Mouse (Mus musculus): ENCODE results near the gene Atp5g2. TPM values are rescaled to one million over a fixed set of nuclear protein-coding genes. Genes with fewer than 3 reads are reported as not detected.

The Atp5g2 gene
- polyA plus RNA-seq, 1 experiment from 2014 or later: 24.7 TPM

GRCm38 (mm10) chr15:102614224-102614623 lies 57.9 kb downstream of the Atp5g2 start:
- in situ Hi-C loops (cut with MboI; ENCODE audit: low pct_unique_long_range_greater_than_20kb): no loop called here
- no peak for DNase-seq (ENCODE audit: low read depth, low spot score)
- ChIA-PET POLR2A (no interaction called here), CTCF (interaction anchor here (0.8 to 1.0 kb wide), 2 partner anchors 27 to 43 kb away, joined by 4 read pairs; no protein-coding TSS in a partner anchor)
- TF ChIP-seq CTCF (IDR thresholded peaks at IDR 0.05): no peak
- H3K27me3 ChIP-seq: no peaks in the 10 kb centered on the region
- no peak for ATAC-seq

GRCm38 (mm10) chr15:102612966-102613365 lies 59.2 kb downstream of the Atp5g2 start:
- in situ Hi-C loops (cut with MboI; ENCODE audit: low pct_unique_long_range_greater_than_20kb): no loop called here
- no peaks in the 10 kb centered on the region for H3K27me3 ChIP-seq
- CTCF ChIA-PET: interaction anchor here (0.8 to 0.9 kb wide), 2 partner anchors 9 to 22 kb away, joined by 3 read pairs; no protein-coding TSS in a partner anchor
- DNase-seq (ENCODE audit: low read depth, low spot score) (no peak), ATAC-seq (no peak)
- POLR2A ChIA-PET: no interaction called here
- TF ChIP-seq CTCF (IDR thresholded peaks at IDR 0.05): peak; percentile 59

Other genes starting within 250 kb of the Atp5g2 start
- not detected for gene Amhr2, start 227.0 kb downstream of the Atp5g2 start, polyA plus RNA-seq (2021)
- 167 TPM for gene Prr13, start 213.3 kb downstream of the Atp5g2 start, polyA plus RNA-seq (2021)
- gene Pcbp2, start 201.8 kb downstream of the Atp5g2 start, polyA plus RNA-seq (2021): 801 TPM
- gene Gm10337, start 168.6 kb downstream of the Atp5g2 start, polyA plus RNA-seq (2021): 3.6 TPM
- gene Map3k12, start 155.3 kb downstream of the Atp5g2 start, polyA plus RNA-seq (2021): 41.5 TPM
- 51.1 TPM for gene Tarbp2, start 154.2 kb downstream of the Atp5g2 start, polyA plus RNA-seq (2021)
- gene Npff, start 147.4 kb downstream of the Atp5g2 start, polyA plus RNA-seq (2021): 0.83 TPM
- not detected for gene Gm28047, start 47.3 kb downstream of the Atp5g2 start, polyA plus RNA-seq (2021)
- gene Atf7, start 46.9 kb downstream of the Atp5g2 start, polyA plus RNA-seq (2021): 39.9 TPM
- gene Calcoco1, start 49.8 kb upstream of the Atp5g2 start, polyA plus RNA-seq (2021): 154 TPM
- 0.04 TPM for gene Hoxc13, start 248.8 kb upstream of the Atp5g2 start, polyA plus RNA-seq (2021)

Data from Patski (cell line).